Mouse (Mus musculus) megakaryocyte, embryonic 14.5 days (primary cell): ENCODE results near the gene Lrrc25.

Source experiments
- FLI1 ChIP-seq: IDR thresholded peaks from 2 replicates; pipeline ENCODE4 v1.6.1; 2012; ENCODE audit warnings: low read length, inconsistent platforms, mixed read lengths
- GATA1 ChIP-seq: IDR thresholded peaks from 3 replicates; pipeline ENCODE4 v1.6.1; 2012; ENCODE audit warnings: mixed read lengths, low read length, inconsistent platforms, borderline replicate concordance

GRCm38 (mm10) chr8:70646775-70647174, 30.8 kb downstream of the Lrrc25 start:
- TF ChIP-seq GATA1 (no peak), FLI1 (no peak)
